Mouse (Mus musculus) intestine, embryonic 16.5 days (tissue): ENCODE data around the gene 2610507B11Rik. TPM values are rescaled to one million over a fixed set of nuclear protein-coding genes. Genes with fewer than 3 reads are reported as not detected.

Source experiments
- ATAC-seq: fragments of 200-750 bp; cut with Nextera tagmentation; 2 replicates; pipeline ENCODE4 v1.8.0; 2017; ENCODE audit warnings: moderate TSS enrichment, moderate library complexity
- H3K27ac ChIP-seq: fragments of 300-500 bp; sonication (generic); 2 replicates; pipeline ENCODE4 v1.5.1; 2014; ENCODE audit warnings: mild to moderate bottlenecking, low read length
- H3K27me3 ChIP-seq: fragments of 300-500 bp; sonication (generic); replicated peaks from 2 replicates; pipeline ENCODE4 v1.6.1; 2014; ENCODE audit warnings: low read length, control low read depth, mixed read lengths; ENCODE audit not compliant: control insufficient read depth, insufficient read depth
- H3K36me3 ChIP-seq: fragments of 300-500 bp; sonication (generic); 2 replicates; pipeline ENCODE4 v1.6.1; 2014; ENCODE audit warnings: low read length, control low read depth; ENCODE audit not compliant: control insufficient read depth, insufficient read depth
- H3K4me1 ChIP-seq: fragments of 300-500 bp; sonication (generic); 2 replicates; pipeline ENCODE4 v1.6.1; 2014; ENCODE audit warnings: low read length, control low read depth, mixed read lengths; ENCODE audit not compliant: control insufficient read depth, insufficient read depth
- H3K4me2 ChIP-seq: fragments of 300-500 bp; sonication (generic); 2 replicates; pipeline ENCODE4 v1.6.1; 2014; ENCODE audit warnings: low read depth, low read length, control low read depth
- H3K4me3 ChIP-seq: fragments of 300-500 bp; sonication (generic); 2 replicates; pipeline ENCODE4 v1.5.1; 2014; ENCODE audit warnings: mild to moderate bottlenecking, low read length
- H3K9ac ChIP-seq: fragments of 300-500 bp; sonication (generic); 2 replicates; pipeline ENCODE4 v1.6.1; 2014; ENCODE audit warnings: low read depth, low read length
- H3K9me3 ChIP-seq: fragments of 300-500 bp; sonication (generic); 2 replicates; pipeline ENCODE4 v1.6.1; 2016; ENCODE audit warnings: low read length, control low read depth; ENCODE audit not compliant: control insufficient read depth
- WGBS: fragments of 180-500 bp; shearing (Covaris S2); extraction: QIAGEN DNeasy Blood & Tissue Kit; methylation state at CpG from one replicate; pipeline ENCODE4 v1.1.7; 2014; 5-methylcytosine and 5-hydroxymethylcytosine counted together
- polyA plus RNA-seq: library from polyadenylated mRNA; unstranded; fragments of >200 nt; fragmentation: Nextera tagmentation; extraction: Ambion mirVana; gene quantifications from 2 replicates; pipeline ENCODE4 v1.2.1, GENCODE M21; 2015

The 2610507B11Rik gene
- polyA plus RNA-seq, 1 experiment from 2014 or later, result 56.9 TPM

DNA sequence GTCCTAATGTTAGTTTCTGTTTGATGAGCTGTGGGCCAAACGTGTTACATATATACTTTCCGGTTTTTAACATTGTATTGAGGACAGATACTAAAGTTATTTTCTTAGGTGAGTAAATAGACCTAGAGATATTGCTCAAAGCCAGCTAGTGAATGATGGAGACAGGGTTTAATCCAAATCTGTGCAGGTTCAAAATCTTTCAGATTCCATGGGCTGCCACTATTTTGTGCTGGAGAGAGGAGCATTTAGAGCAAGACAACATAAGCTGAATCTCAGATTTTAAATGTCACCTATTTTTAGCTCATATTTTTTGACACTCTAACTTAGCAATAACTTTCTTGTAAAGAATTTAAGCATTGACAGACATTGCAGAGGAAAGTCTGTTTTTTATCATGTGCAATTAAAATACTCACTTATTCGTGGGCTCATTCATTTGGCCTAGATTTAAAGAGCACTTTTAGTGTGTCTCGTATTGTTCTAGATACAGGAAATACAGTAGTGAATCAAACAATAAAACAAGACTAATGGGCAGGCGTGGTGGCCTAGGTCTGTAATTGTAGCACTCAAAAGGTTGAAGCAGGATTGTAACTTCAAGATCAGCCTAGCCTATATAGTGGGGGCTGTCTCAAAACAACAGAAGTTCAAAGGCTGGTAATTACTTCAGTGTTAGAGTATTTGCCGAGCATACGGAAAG is 15.1 kb upstream of the 2610507B11Rik start:
- Histone ChIP-seq H3K4me1 (peaks cover 19% of the 10 kb centered on the region), H3K4me2 (peak overlapping the region; percentile 70), H3K27me3 (no peaks in the 10 kb centered on the region), H3K27ac (peak overlapping the region; percentile 99), H3K9ac (peak overlapping the region; percentile 81), H3K4me3 (peak overlapping the region; percentile 74), H3K36me3 (no peaks in the 10 kb centered on the region; the same call in 1 of the 2 replicates), H3K9me3 (no peaks in the 10 kb centered on the region)
- WGBS, result 31% methylated on average over 7 of the region's 7 CpGs
- ATAC-seq, result no peak

DNA sequence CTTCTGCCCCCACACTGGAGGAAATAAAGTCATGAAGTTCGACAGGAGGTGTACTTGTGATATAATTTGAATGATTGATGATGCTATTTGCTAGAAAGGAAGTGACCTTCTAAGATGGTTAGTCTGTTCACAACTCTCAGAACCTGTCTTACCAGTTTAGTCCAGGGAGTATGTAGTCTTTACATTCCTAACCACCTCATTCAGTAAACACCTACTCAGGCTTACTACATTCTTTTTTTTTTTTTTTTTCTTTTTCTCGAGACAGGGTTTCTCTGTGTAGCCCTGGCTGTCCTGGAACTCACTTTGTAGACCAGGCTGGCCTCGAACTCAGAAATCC is 14.6 kb upstream of the 2610507B11Rik start:
- Histone ChIP-seq H3K9ac (no peak overlapping the region), H3K4me2 (peak overlapping the region; percentile 70), H3K4me1 (peaks cover 19% of the 10 kb centered on the region), H3K9me3 (no peaks in the 10 kb centered on the region), H3K36me3 (peaks cover 3% of the 10 kb centered on the region; the same call in 1 of the 2 replicates), H3K4me3 (peak overlapping the region; percentile 19; the same call in 1 of the 2 replicates), H3K27ac (peak overlapping the region; percentile 52; the same call in 1 of the 2 replicates), H3K27me3 (no peaks in the 10 kb centered on the region)
- WGBS, result 33% methylated on average over 3 of the region's 3 CpGs
- no peak; the same call in 1 of the 2 replicates for ATAC-seq

DNA sequence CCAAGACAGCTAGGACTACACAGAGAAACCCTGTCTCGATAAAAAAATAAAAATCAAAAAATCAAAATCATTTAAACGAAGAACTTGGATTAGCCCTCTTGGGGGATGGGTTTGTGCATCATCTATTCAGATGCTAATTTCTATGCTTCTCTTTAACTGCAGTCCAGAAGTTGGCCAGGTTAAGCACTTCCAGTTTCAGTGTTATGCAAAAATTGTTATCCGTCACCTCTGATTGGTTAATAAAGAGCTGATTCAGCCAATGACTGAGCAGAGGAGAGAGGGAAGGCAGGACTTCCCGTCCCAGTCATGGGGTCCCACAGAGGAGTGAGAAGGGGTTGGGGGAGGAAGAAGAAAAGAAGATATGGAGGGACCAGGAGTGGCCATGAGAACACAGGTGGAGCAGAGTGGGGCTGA is 13.8 kb upstream of the 2610507B11Rik start:
- Histone ChIP-seq H3K27ac (no peak overlapping the region), H3K9me3 (no peaks in the 10 kb centered on the region), H3K36me3 (peaks cover 9% of the 10 kb centered on the region; the same call in 1 of the 2 replicates), H3K4me2 (no peak overlapping the region), H3K27me3 (no peaks in the 10 kb centered on the region), H3K9ac (no peak overlapping the region), H3K4me1 (peaks cover 19% of the 10 kb centered on the region), H3K4me3 (no peak overlapping the region)
- ATAC-seq, result no peak
- WGBS, result 70% methylated on average over 4 of the region's 4 CpGs

DNA sequence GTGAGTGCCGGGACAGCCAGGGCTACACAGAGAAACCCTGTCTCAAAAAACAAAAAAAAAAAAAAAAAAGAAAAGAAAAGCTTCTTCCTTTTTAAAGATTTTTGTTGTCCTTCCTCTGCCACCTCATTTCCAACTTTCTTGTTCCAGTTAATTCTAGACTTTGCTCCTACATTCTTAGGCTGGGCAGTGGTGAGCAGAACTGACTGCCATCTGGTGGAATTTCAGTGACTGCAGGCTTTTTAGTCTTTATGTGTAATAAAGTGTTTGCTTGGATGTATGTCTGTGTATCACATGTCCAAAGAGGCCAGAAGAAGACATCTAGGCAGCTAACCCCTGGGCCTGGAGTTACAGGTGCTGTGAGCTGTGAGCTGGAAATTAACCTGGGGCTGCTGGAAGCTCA is 4.9 kb upstream of the 2610507B11Rik start:
- Histone ChIP-seq H3K27ac (no peak overlapping the region), H3K27me3 (no peaks in the 10 kb centered on the region)
- ATAC-seq, result no peak

DNA sequence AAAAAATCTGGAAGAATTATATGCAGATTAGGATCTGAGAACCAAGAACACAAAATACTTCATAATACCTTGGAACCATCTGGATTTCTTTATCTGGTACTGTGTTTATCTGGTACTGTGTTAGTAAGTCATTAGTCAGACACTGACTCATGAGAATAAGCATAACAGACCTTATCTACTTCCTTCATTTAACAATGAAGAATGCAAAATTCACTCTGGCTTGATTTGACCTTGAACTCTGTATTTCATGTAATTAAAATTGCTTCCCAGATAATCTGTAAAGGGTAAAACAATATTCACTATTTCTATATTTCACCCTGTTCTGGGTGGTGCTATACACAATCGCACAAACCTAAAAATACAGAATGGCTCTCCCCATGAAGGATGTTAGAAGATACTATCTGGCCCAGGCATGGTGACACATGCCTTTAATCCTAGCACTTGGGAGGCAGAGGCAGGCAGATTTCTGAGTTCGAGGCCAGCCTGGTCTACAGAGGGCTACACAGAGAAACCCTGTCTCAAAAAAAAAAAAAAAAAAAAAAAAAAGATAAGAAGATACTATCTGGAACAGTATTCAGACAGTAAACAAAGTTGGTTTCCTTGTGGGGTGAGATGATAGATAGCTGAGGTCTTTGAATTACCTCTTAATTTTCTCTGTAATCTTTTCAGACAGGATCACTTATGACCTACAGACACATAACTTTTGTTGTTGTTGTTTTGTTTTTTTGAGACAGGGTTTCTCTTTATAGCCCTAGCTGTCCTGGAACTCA is 878 bp upstream of the 2610507B11Rik start:
- Histone ChIP-seq H3K4me1 (peaks cover 5% of the 10 kb centered on the region; the same call in 1 of the 2 replicates), H3K27ac (no peak overlapping the region), H3K9me3 (no peaks in the 10 kb centered on the region), H3K4me3 (peak overlapping the region; percentile 89), H3K36me3 (peaks cover 3% of the 10 kb centered on the region; the same call in 1 of the 2 replicates), H3K4me2 (peak overlapping the region; percentile 46; the same call in 1 of the 2 replicates), H3K27me3 (no peaks in the 10 kb centered on the region), H3K9ac (peak overlapping the region; percentile 45; the same call in 1 of the 2 replicates)
- ATAC-seq, result no peak
- 89% methylated on average over 2 of the region's 2 CpGs for WGBS

More for the DNA sequence above, 4.9 kb upstream of the 2610507B11Rik start:
- no peak overlapping the region for H3K4me3 ChIP-seq
- no peaks in the 10 kb centered on the region for H3K4me1 ChIP-seq
- H3K9ac ChIP-seq, result no peak overlapping the region
- H3K4me2 ChIP-seq, result no peak overlapping the region
- no peaks in the 10 kb centered on the region for H3K9me3 ChIP-seq
- peaks cover 16% of the 10 kb centered on the region for H3K36me3 ChIP-seq
- 100% methylated on average over 1 of the region's 1 CpGs for WGBS

DNA sequence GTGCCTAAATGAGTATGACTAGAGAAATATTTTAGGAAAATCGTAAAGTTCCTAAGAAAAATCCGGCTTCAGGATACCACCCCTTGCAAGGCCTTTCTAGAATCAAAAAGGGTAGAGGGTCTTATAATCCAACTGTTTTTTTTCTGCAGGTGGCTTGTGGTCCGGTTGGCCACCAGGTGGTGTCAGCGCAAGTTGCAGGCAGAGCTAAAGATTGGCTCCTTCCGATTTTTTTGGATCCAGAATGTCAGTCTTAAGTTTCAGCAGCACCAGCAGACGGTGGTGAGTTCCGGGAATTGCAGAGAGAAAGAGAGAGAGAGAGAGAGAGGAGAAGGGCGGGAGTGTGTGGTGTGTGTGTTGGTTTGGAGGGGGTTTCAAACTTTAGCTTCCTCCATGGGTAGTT is 998 bp downstream of the 2610507B11Rik start:
- H3K4me2 ChIP-seq, result peak overlapping the region; percentile 67
- peaks cover 14% of the 10 kb centered on the region for H3K36me3 ChIP-seq
- peaks cover 5% of the 10 kb centered on the region; the same call in 1 of the 2 replicates for H3K4me1 ChIP-seq
- H3K9me3 ChIP-seq, result no peaks in the 10 kb centered on the region
- no peak for ATAC-seq
- H3K4me3 ChIP-seq, result peak overlapping the region; percentile 89
- H3K27ac ChIP-seq, result no peak overlapping the region
- H3K9ac ChIP-seq, result peak overlapping the region; percentile 53
- no peaks in the 10 kb centered on the region for H3K27me3 ChIP-seq
- WGBS, result 4% methylated on average over 8 of the region's 8 CpGs

DNA sequence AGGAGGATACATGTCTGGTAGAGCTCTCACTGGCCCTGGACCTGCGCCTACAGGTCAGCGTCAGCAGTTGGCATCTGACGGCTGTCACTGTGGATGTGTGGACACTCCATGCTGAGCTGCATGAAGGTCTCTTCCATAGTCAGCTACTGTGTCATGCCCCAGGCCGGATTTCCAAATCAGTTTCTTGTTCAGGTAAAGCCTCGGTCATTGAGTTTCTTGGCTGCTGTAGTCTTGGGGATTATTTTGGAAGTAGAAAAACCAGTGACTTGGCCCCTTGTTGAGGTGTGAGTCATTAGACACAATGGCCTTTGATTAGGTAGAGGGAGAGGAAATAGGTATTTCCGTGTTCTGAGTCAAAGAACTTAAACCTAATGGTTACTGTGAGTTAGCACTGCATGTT is 4.0 kb downstream of the 2610507B11Rik start:
- H3K36me3 ChIP-seq, result peaks cover 20% of the 10 kb centered on the region
- H3K9me3 ChIP-seq, result no peaks in the 10 kb centered on the region
- peaks cover 5% of the 10 kb centered on the region; the same call in 1 of the 2 replicates for H3K4me1 ChIP-seq
- H3K4me3 ChIP-seq, result no peak overlapping the region
- no peak for ATAC-seq
- no peak overlapping the region for H3K27ac ChIP-seq
- no peak overlapping the region for H3K9ac ChIP-seq
- WGBS, result 92% methylated on average over 6 of the region's 6 CpGs
- H3K27me3 ChIP-seq, result no peaks in the 10 kb centered on the region
- H3K4me2 ChIP-seq, result no peak overlapping the region

DNA sequence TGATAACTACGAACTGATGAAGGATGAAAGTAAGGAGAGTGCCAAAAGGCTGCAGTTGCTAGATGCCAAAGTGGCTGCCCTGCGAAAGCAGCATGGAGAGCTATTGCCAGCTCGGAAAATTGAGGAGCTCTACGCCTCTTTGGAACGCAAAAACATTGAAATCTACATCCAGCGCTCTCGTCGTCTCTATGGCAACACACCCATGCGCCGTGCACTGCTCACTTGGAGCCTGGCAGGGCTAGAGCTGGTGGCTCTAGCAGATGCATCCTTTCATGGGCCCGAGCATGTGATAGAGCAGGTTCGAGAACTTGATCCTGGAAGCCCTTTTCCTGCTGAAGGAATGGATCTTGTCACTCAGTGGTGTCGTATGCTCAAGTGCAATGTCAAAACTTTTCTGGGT is 10.4 kb downstream of the 2610507B11Rik start:
- no peaks in the 10 kb centered on the region for H3K4me1 ChIP-seq
- H3K27ac ChIP-seq, result no peak overlapping the region
- no peak overlapping the region for H3K4me3 ChIP-seq
- H3K27me3 ChIP-seq, result no peaks in the 10 kb centered on the region
- H3K9ac ChIP-seq, result no peak overlapping the region
- ATAC-seq, result no peak
- no peaks in the 10 kb centered on the region for H3K9me3 ChIP-seq
- no peak overlapping the region for H3K4me2 ChIP-seq
- 88% methylated on average over 13 of the region's 13 CpGs for WGBS
- H3K36me3 ChIP-seq, result peaks cover 29% of the 10 kb centered on the region

DNA sequence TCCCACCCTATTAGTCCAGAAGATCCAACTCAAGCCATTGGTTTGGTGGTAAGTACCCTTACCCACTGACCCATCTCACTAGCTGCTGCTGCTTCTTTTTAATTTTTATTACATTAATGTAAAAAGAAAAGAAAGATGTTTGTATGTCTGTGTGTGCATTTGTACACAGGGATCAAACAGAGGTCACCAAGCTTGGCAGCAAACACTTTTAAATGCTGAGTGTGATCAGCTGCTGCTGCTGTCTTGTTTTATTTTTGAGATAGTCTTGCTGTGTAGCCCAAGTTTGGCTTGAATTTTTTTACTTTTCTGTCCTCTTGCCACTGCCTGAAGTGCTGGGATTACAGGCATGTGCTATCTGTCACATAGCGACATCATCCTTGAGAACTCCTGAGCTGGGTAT is 14.0 kb downstream of the 2610507B11Rik start:
- ATAC-seq, result no peak
- Histone ChIP-seq H3K9ac (no peak overlapping the region), H3K27me3 (no peaks in the 10 kb centered on the region), H3K9me3 (no peaks in the 10 kb centered on the region), H3K27ac (no peak overlapping the region), H3K36me3 (peaks cover 28% of the 10 kb centered on the region), H3K4me1 (no peaks in the 10 kb centered on the region), H3K4me2 (no peak overlapping the region), H3K4me3 (no peak overlapping the region)
- 97% methylated on average over 1 of the region's 1 CpGs for WGBS
